Mouse (Mus musculus): ENCODE results near the gene Cotl1.

DNA sequence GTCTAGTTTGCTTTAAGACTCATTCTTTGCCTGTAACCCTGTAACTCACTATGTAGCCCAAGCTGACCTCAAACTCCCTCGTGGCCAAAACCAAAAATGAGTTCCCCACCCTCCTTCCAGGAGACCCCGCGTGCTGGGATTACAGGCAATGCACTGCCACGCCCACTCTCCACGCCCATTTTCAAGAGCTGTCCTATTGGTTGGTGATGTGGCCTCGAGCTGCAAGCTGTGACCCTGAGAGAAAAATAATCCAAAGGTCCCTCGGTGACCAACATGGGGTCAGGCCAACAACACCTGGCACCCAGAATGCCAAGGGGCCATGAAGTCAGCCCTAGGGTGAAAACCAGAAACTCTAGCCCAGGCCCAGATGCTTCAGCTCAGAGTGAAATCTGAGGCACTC is 45.7 kb downstream of the Cotl1 start:
- TF ChIP-seq POLR2A (IDR thresholded peaks at IDR 0.05; ENCODE audit: extremely low read depth, insufficient read depth, low read length) (no peak), CTCF (IDR thresholded peaks at IDR 0.05; ENCODE audit: low read depth, low read length) (no peak)
